Mouse (Mus musculus): Measurements from ENCODE around the gene Arhgef40.

DNA sequence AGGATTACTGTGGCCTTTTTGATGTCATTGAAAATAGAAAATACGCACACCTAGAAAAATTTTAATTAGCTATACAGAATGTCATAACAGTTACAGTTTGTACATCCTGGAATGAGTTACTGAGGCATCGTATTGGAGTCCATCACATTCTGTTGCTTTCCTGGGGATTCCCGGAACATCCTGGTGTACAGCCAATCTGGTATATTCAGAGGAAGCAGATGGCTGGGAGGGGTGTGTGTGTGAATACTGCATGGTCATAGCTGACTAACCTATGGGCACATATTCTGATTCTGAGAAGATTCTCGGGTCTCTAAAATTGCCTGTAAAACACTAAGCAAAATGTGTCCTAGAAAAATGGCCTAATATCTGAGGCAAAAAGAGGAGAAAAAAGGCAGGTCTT is 27.6 kb downstream of the Arhgef40 start:
- TF ChIP-seq CTCF (IDR thresholded peaks at IDR 0.05; ENCODE audit: borderline replicate concordance, insufficient read depth, low read depth, low read length) (no peak), POLR2A (IDR thresholded peaks at IDR 0.05; ENCODE audit: borderline replicate concordance, insufficient read depth, low read length) (peak; percentile 37; the same call in 1 of the 2 replicates)

Data from cerebellum, adult 2 months (tissue).